Mouse (Mus musculus) stomach, postnatal 0 days (tissue): Measurements from ENCODE around the gene Atp12a.
A peak's percentile ranks its signal among the peaks of the same experiment; 100 is the strongest.

ENCODE experiments used
- CTCF ChIP-seq: IDR thresholded peaks from 2 replicates; pipeline ENCODE4 v1.5.1; 2016; ENCODE audit warnings: antibody characterized with exemption, low read depth, mild to moderate bottlenecking, moderate library complexity
- EP300 ChIP-seq: optimal IDR thresholded peaks from 2 replicates; pipeline ENCODE3; 2016; ENCODE audit warnings: antibody characterized with exemption

DNA sequence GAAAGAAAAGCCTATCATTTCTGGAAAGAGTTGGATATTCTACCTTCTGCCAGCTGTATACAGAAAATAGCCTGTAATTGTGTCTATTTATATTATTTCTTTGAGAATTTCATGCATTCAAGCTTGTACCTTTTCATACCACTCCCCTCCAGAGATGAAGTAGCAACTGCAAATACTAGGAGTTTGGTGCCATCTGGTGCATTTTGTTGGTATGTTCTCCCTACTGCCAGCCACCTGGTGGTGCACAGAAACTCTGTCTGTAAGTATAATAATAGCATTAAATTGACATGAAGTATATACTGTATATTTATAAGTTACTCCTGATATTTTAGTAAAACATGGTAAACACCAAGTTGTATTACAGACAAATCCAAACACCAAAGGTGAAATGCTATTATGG, 33.1 kb downstream of the Atp12a start:
- peak; percentile 85 for TF ChIP-seq CTCF
- no peak for TF ChIP-seq EP300
